Mouse (Mus musculus) CH12.LX (cell line): ENCODE data around the gene Spop.

Experiments used
- CHD2 ChIP-seq: IDR thresholded peaks from 2 replicates; pipeline ENCODE4 v1.6.1; 2011; ENCODE audit warnings: low read length, improper control_type of control experiment
- CTCF ChIP-seq, 2 experiments: IDR thresholded peaks in 1 of 2; conservative IDR thresholded peaks in 1 of 2; 2 replicates each; pipeline ENCODE4 v1.5.1; 2011 to 2012; ENCODE audit warnings: low read depth in 2 of 2, low read length in 2 of 2, improper control_type of control experiment in 1 of 2, inconsistent platforms in 1 of 2, mild to moderate bottlenecking in 1 of 2, moderate library complexity in 1 of 2
- EP300 ChIP-seq: IDR thresholded peaks from 2 replicates; pipeline ENCODE4 v1.6.1; 2011; ENCODE audit warnings: low read length, improper control_type of control experiment
- MAFK ChIP-seq: IDR thresholded peaks from 2 replicates; pipeline ENCODE4 v1.6.1; 2011; ENCODE audit warnings: low read length, improper control_type of control experiment; ENCODE audit not compliant: insufficient replicate concordance
- MEF2A ChIP-seq: IDR thresholded peaks from 2 replicates; pipeline ENCODE4 v1.6.1; 2014; ENCODE audit warnings: low read depth, mild to moderate bottlenecking, inconsistent platforms, low read length, improper control_type of control experiment, borderline replicate concordance
- MXI1 ChIP-seq: IDR thresholded peaks from 2 replicates; pipeline ENCODE4 v1.6.1; 2011; ENCODE audit warnings: mild to moderate bottlenecking, low read depth, low read length, improper control_type of control experiment
- POLR2A ChIP-seq: IDR thresholded peaks from 2 replicates; pipeline ENCODE4 v1.6.1; 2011; ENCODE audit warnings: low read depth, mild to moderate bottlenecking, improper control_type of control experiment, low read length
- RCOR1 ChIP-seq: conservative IDR thresholded peaks from 2 replicates; pipeline ENCODE4 v1.6.1; 2012; ENCODE audit warnings: low read depth, mild to moderate bottlenecking, inconsistent platforms, low read length, improper control_type of control experiment
- TCF12 ChIP-seq: IDR thresholded peaks from 2 replicates; pipeline ENCODE4 v1.6.1; 2014; ENCODE audit warnings: low read depth, mild to moderate bottlenecking, inconsistent platforms, low read length, improper control_type of control experiment
- ZC3H11A ChIP-seq: IDR thresholded peaks from 2 replicates; pipeline ENCODE4 v1.6.1; 2012; ENCODE audit warnings: low read depth, mild to moderate bottlenecking, inconsistent platforms, low read length, improper control_type of control experiment
- ZNF384 ChIP-seq: IDR thresholded peaks from 2 replicates; pipeline ENCODE4 v1.6.1; 2012; ENCODE audit warnings: low read depth, low read length, improper control_type of control experiment, inconsistent platforms

- TF ChIP-seq MEF2A: no peak
- no peak for TF ChIP-seq CTCF (conservative IDR thresholded peaks at IDR 0.05 in 1 of 2, IDR thresholded peaks at IDR 0.05 in 1 of 2; ENCODE audit: low read depth in 2 of 2, low read length in 2 of 2)
- no peak for TF ChIP-seq RCOR1
- TF ChIP-seq ZC3H11A: no peak
- TF ChIP-seq MXI1: no peak
- no peak for TF ChIP-seq MAFK
- no peak for TF ChIP-seq CHD2
- TF ChIP-seq ZNF384: no peak
- no peak for TF ChIP-seq TCF12
- no peak for TF ChIP-seq EP300
- TF ChIP-seq POLR2A: no peak
Observed at GRCm38 (mm10) chr11:95510631-95511030, 96.8 kb downstream of the Spop start.
